In the genomic region with DNA sequence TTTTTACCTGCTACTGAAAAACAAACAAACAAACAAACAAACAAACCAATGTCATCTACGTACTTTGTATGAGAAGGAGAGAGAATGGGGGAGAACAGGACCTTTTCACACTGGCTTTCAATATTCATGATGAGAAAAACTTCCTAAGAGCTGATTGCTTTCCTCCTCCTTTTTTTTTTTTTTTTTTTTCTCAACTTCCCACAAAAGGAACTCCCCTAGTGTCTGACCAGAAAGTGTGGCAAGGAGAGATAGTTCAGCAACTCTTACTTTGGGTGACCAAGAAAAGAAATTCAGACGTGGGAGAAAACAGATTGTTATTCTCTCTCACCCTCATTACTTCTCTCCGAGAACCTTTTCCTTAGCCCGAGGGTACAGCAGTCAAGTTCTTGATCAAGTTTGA, we compare ENCODE assay signal across 9 mouse cellular contexts. TPM values are rescaled to one million over a fixed set of nuclear protein-coding genes. Genes with fewer than 3 reads are reported as not detected.
DNase-seq lines count a peak whose midpoint lies in the region; ATAC-seq and TF ChIP-seq lines count a peak whose summit lies in the region.
"Had no signal": no experiment of that assay in that cellular context is flagged by ENCODE, and none has a peak within 500 bp of the region (broad histone marks: within the 10 kb centered on the region; RNA-seq: fewer than 3 reads in every experiment).

No protein-coding gene starts in this region.

- H3K4me3 ChIP-seq in gastrocnemius, adult 2 months = peak overlapping the region; percentile 90
- H3K4me3 ChIP-seq in kidney, adult 2 months (ENCODE audit: insufficient read depth, low read depth, low read length) = peak overlapping the region; percentile 30; the same call in 1 of the 2 replicates
- H3K4me3 ChIP-seq in megakaryocyte, embryonic 14.5 days (replicated peaks) = peak overlapping the region; percentile 99
- H3K4me3 ChIP-seq in neural tube, embryonic 14.5 days (ENCODE audit: low read depth, low read length) = no peak overlapping the region

- no peak for TF ChIP-seq POLR2A in kidney, adult 2 months (IDR thresholded peaks at IDR 0.05; ENCODE audit: low read depth, low read length)

- H3K27ac ChIP-seq in gastrocnemius, adult 2 months = peak overlapping the region; percentile 96
- peak overlapping the region; percentile 59; the same call in 1 of the 2 replicates for H3K27ac ChIP-seq in kidney, adult 2 months (ENCODE audit: insufficient read depth, low read depth, low read length)
- H3K27ac ChIP-seq in neural tube, embryonic 14.5 days (ENCODE audit: low read depth, low read length) = no peak overlapping the region

- TF ChIP-seq CTCF in gastrocnemius, adult 2 months (IDR thresholded peaks at IDR 0.05) = no peak
- no peak for TF ChIP-seq CTCF in kidney, adult 2 months (conservative IDR thresholded peaks at IDR 0.05; ENCODE audit: insufficient read depth, insufficient read length, low read depth, low read length)

- ATAC-seq in megakaryocyte, adult 5-6 weeks (ENCODE audit: poor library complexity, severe bottlenecking) = no peak
- no peak for ATAC-seq in neural tube, embryonic 14.5 days (ENCODE audit: low read depth)

- 0 out of 2 replicates have a peak overlapping the region, but pooled peaks have one; percentile 3 for H3K4me2 ChIP-seq in neural tube, embryonic 14.5 days (ENCODE audit: low read depth, low read length)

- intact Hi-C loops in gastrocnemius, adult 2 months (cut with DNase I) = loop anchor here (2.0 to 5.0 kb wide), 3 partner anchors 46 to 81 kb away; no protein-coding TSS in a partner anchor

- no peaks in the 10 kb centered on the region for H3K27me3 ChIP-seq in kidney, adult 2 months (replicated peaks; ENCODE audit: control insufficient read depth, insufficient read depth, low read length)
- no peaks in the 10 kb centered on the region for H3K27me3 ChIP-seq in megakaryocyte, embryonic 14.5 days (replicated peaks)
- no peaks in the 10 kb centered on the region for H3K27me3 ChIP-seq in neural tube, embryonic 14.5 days (ENCODE audit: control insufficient read depth, insufficient read depth, low read length)

- WGBS in kidney, adult 2 months = 66% methylated on average over 4 of the region's 4 CpGs
- 76% methylated on average over 4 of the region's 4 CpGs for WGBS in neural tube, embryonic 14.5 days

- H3K9ac ChIP-seq in neural tube, embryonic 14.5 days (replicated peaks; ENCODE audit: low read depth, low read length) = no peak overlapping the region

- no peak for DNase-seq in gastrocnemius, adult 2 months
- no peak for DNase-seq in gastrocnemius, postnatal 25 days
- no peak for DNase-seq in kidney, adult 2 months
- no peak for DNase-seq in kidney, postnatal 14 days
- no peak for DNase-seq in right cerebral cortex, adult 2 months (ENCODE audit: low spot score in 2 of 2)
- DNase-seq: kidney, postnatal 10 days had no signal

- no peaks in the 10 kb centered on the region; the same call in 1 of the 2 replicates for H3K4me1 ChIP-seq in kidney, adult 2 months (ENCODE audit: control insufficient read depth, insufficient read depth, low read length)
- H3K4me1 ChIP-seq in megakaryocyte, embryonic 14.5 days = peaks cover 72% of the 10 kb centered on the region
- H3K4me1 ChIP-seq in neural tube, embryonic 14.5 days (ENCODE audit: control insufficient read depth, insufficient read depth, low read length) = no peaks in the 10 kb centered on the region

- no peaks in the 10 kb centered on the region for H3K9me3 ChIP-seq in megakaryocyte, embryonic 14.5 days
- 0 out of 2 replicates have a peak, but pooled peaks cover 3% of the 10 kb centered on the region for H3K9me3 ChIP-seq in neural tube, embryonic 14.5 days (ENCODE audit: control insufficient read depth, low read length)

- H3K36me3 ChIP-seq in kidney, adult 2 months (ENCODE audit: control insufficient read depth, insufficient read depth, low read length) = no peaks in the 10 kb centered on the region
- peaks cover 21% of the 10 kb centered on the region for H3K36me3 ChIP-seq in megakaryocyte, embryonic 14.5 days (replicated peaks; ENCODE audit: low read length)
- no peaks in the 10 kb centered on the region for H3K36me3 ChIP-seq in neural tube, embryonic 14.5 days (ENCODE audit: control insufficient read depth, insufficient read depth, low read length)

RNA-seq across cellular contexts. Expression of gene St3gal6, which starts 2.9 kb away (rescaled TPM):
- total RNA-seq in gastrocnemius, adult 2 months (2021) = 100 to 1,000 TPM; 140 to 170 TPM
- 100 to 1,000 TPM in 1 of 2 experiments, 10 to 100 TPM in 1; 92.1 to 102 TPM for total RNA-seq in gastrocnemius, postnatal 25 days (2021)
- 32.5 and 36.6 TPM in 2 replicates for polyA plus RNA-seq in kidney, adult 2 months (2012; rRNA removed)
- 157 and 159 TPM in 2 replicates for polyA plus RNA-seq in megakaryocyte, embryonic 14.5 days (2012; ENCODE audit: insufficient read depth, low replicate concordance)
- total RNA-seq in megakaryocyte, adult 5-6 weeks (2015) = 9.4 and 15.6 TPM in 2 replicates
- 11.9 and 17.3 TPM in 2 replicates for total RNA-seq in megakaryocyte, adult 5-6 weeks (2017)
- polyA plus RNA-seq in neural tube, embryonic 14.5 days (2014; fragmentation: Nextera tagmentation; extraction: Ambion mirVana) = 6.3 and 8.3 TPM in 2 replicates

Comparison
In these comparisons a context has a peak if more than half of its experiments do, and no peak if none do; other contexts are left out.
1. RNA of gene St3gal6, which starts 2.9 kb away (total RNA-seq): 140 to 170 TPM in gastrocnemius, adult 2 months and 92.1 to 102 TPM in gastrocnemius, postnatal 25 days; 9.4 to 17.3 TPM in megakaryocyte, adult 5-6 weeks; every median in the first group is over 4 times any median in the second.